Mouse (Mus musculus) heart, postnatal 10 days (tissue): ENCODE measurements around the gene Mrps27. TPM values are rescaled to one million over a fixed set of nuclear protein-coding genes. Genes with fewer than 3 reads are reported as not detected.

ENCODE experiments used
- DNase-seq, 2 experiments: peaks; one replicate each; pipeline ENCODE4 v3.0.0; 2021
- intact Hi-C: fragments of 180-260 bp; cut with DNase I; formaldehyde crosslinking; loops from one replicate; pipeline ENCODE4 v1.15.1; 2025
- total RNA-seq, 2 experiments: library from RNA; stranded (reverse); gene quantifications; 2 replicates each; pipeline ENCODE4 v1.2.3; 2021

Gene Mrps27
- total RNA-seq, 2 experiments from 2014 or later, result 43.8 to 47.1 TPM

DNA sequence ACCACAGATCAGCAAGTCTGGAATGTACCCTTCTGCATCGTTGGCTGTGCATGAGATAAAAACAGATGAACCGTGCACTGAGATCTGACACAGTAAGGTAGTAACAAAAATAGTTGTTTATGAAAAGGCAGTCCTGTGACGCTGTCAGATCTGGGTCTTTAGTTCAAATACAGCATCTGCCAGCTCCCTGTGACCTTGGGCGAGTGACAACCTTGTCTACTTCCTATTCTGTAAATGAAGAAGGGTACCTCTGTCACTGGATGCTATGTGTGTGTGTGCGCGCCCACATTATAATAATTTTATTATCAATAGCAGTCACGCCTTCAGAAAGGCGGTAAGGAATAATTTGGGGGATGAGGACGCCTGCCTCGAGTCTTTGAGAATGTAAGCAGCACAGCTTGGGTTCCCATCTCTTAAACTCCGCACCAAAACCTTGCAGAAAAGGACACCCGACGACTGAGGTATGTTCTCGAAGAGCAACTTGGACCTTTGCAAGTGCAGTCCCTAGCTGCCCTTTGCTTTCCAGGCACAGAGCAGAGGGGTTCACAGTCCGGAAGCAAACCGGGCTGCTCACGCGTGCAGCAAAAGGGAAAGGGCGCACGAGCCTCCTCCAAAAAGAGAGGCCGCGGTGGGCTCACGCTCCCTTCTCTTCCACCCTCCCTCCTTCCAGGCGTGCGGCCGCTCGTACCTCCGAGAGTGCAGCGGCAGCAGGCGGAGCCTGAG lies 549 bp upstream of the Mrps27 start:
- intact Hi-C loops, result loop anchor here (1.0 kb wide), 1 partner anchor 174 kb away; no protein-coding TSS in a partner anchor
- DNase-seq, result no peak

- intact Hi-C loops, result loop anchor here (5.0 to 10.0 kb wide), 2 partner anchors 667 to 755 kb away; partner anchors contain the start of genes Bdp1, Mccc2 and Serf1
- DNase-seq, result no peak
These were observed 5.4 kb downstream of the Mrps27 start for GRCm38 (mm10) chr13:99350009-99350408.

DNA sequence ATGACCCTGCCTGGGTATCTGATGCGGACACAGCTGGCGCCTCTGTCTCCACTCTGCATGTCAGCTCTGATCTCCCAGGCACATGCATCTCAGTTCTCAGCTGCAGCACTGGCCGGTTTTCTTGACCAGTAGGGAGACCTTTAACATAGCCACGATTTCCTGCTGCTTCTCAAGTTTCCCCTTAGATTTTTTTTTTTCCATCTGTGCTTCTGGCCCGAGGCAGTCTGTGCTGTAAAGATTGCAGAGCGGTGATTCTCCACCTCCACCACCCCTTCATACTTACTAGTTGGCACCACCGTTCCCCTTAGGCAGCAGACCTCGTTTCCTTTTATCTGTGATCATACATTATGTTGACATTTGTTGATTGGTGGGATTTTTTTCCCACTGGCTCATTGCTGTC lies 6.6 kb downstream of the Mrps27 start:
- intact Hi-C loops, result loop anchor here (5.0 to 10.0 kb wide), 2 partner anchors 666 to 754 kb away; partner anchors contain the start of genes Bdp1, Mccc2 and Serf1
- no peak for DNase-seq

DNA sequence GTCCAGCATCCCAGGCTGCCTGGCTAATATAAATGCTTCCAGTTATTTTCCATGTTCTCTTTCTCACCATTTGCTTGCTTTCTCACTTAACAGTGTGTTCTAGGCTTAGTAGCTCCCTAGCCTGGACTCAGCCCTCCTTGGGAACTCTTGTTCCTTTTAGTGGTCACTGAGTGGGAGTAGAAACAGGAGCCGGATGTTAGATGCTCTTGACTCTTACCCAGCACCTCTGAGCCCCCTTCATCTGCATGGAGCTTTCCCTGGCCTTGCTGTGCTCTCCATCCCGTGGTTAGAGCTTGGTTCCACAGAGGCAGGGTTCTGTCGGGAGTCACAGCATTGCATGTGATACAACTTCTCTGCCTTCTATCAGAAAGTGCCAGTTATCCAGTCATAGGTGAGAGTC lies 7.0 kb downstream of the Mrps27 start:
- DNase-seq, result no peak
- intact Hi-C loops, result loop anchor here (5.0 to 10.0 kb wide), 2 partner anchors 666 to 753 kb away; partner anchors contain the start of genes Bdp1, Mccc2 and Serf1

GRCm38 (mm10) chr13:99352758-99353489 lies 8.3 kb downstream of the Mrps27 start:
- intact Hi-C loops, result loop anchor here (2.0 to 10.0 kb wide), 4 partner anchors 160 to 752 kb away; partner anchors contain the start of genes Bdp1, Mccc2 and Serf1
- peak; percentile 96 to 97 for DNase-seq

GRCm38 (mm10) chr13:99353490-99353851 lies 8.9 kb downstream of the Mrps27 start:
- intact Hi-C loops, result loop anchor here (2.0 to 10.0 kb wide), 4 partner anchors 159 to 751 kb away; partner anchors contain the start of genes Bdp1, Mccc2 and Serf1
- DNase-seq, result no peak

- intact Hi-C loops, result loop anchor here (10.0 kb wide), 1 partner anchor 750 kb away; the partner anchor contains the start of genes Bdp1 and Serf1
- DNase-seq, result no peak
These were observed 10.5 kb downstream of the Mrps27 start for GRCm38 (mm10) chr13:99355072-99355471.

- intact Hi-C loops, result loop anchor here (10.0 kb wide), 1 partner anchor 749 kb away; the partner anchor contains the start of genes Bdp1 and Serf1
- no peak for DNase-seq
These were observed 11.3 kb downstream of the Mrps27 start for GRCm38 (mm10) chr13:99355861-99356260.

GRCm38 (mm10) chr13:99356428-99357265 lies 12.1 kb downstream of the Mrps27 start:
- DNase-seq, result no peak
- intact Hi-C loops, result loop anchor here (10.0 kb wide), 1 partner anchor 748 kb away; the partner anchor contains the start of genes Bdp1 and Serf1

DNA sequence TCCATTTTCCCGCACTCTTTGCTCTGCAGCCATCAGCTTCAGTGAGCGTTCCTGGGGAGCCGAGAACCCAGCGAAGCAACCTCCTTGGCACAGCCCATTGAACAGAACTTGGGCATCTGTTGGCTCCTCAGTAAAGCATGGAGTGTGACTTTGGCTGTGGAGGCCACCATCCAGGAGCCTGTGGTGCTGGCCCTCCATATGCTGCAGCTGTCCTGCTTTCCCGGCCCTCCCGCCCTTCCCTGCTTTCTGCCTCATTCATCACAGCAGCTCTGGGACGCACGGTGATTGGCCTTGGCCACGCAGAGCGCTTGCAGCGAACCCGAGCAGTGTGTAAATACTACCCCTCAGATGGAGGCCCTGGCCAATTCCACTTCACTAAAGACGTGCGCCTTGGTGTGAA lies 14.3 kb downstream of the Mrps27 start:
- DNase-seq, result no peak
- intact Hi-C loops, result loop anchor here (10.0 kb wide), 1 partner anchor 746 kb away; the partner anchor contains the start of genes Bdp1 and Serf1

- intact Hi-C loops, result no loop called here
- DNase-seq, result no peak
These were observed 19.3 kb downstream of the Mrps27 start for GRCm38 (mm10) chr13:99363866-99364265.

DNA sequence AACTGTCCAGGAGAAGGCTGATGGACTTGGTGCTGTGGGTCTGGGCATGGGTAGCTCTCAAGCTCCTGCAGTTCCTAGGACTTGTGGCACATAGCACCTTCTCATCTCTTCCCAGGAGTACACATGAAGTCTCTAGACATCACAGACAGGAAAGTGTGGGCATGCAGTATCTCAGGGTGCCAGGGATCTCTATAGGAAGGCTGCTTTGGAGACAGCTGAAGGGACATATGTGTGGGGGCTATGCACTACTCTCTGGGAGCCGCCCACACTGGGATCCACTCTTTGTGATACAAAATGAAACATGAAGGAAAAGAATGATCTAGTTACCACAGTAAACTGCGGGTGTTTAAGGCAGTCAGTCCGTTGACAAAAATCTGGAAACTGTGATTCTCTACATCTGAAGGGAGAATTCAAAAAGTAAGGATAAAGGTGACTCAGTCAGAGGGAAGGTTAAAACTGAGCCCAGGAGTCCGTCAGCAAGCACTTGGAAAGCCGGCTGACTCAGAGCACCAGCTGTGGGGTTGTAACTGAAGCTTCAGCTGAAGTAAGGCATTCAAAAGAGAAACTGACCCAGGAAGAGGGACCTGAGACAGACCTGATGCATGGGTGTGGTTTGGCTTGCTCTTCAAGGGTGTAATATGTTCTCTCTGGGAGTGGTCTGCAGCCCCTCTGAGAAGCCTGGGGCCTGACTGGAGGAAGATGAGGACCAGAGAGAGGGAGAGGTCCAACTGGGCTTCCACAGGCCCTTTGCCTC lies 22.0 kb downstream of the Mrps27 start:
- DNase-seq, result no peak
- intact Hi-C loops, result no loop called here

DNA sequence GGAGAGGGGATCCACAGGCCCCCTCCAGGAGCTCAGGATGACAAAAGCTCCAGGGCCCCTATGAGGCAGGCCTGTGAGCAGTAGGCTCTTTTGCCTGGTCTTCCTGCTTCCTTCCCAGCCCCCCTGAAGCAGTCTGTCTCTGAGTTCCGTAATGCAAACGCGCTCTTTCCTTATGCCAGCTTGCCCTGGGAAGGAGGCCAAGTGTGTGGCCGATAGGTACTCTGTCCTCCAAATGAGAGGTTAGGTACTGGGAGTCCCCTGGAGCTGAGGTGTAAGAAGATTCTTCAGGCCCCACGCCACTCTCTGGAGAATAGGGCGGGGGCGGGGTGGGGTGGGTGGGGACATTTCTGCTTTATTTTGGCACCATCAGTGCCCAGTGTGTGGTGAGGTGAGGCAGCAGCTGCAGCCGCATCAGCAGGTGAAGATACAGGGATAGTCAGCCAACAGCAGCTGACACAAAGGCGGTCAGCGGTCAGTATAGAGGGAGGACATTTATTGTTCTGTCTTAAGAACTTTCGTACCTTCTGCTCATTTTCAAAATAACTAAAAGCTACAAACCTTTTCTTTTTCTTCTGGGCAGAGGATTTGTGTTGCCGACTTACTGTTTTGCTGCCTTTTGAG lies 23.1 kb downstream of the Mrps27 start:
- DNase-seq, result peak in 1 of 2 experiments; percentile 48
- intact Hi-C loops, result no loop called here

GRCm38 (mm10) chr13:99369103-99369502 lies 24.5 kb downstream of the Mrps27 start:
- no peak for DNase-seq
- intact Hi-C loops, result no loop called here

GRCm38 (mm10) chr13:99371285-99371684 lies 26.7 kb downstream of the Mrps27 start:
- intact Hi-C loops, result no loop called here
- no peak for DNase-seq

DNA sequence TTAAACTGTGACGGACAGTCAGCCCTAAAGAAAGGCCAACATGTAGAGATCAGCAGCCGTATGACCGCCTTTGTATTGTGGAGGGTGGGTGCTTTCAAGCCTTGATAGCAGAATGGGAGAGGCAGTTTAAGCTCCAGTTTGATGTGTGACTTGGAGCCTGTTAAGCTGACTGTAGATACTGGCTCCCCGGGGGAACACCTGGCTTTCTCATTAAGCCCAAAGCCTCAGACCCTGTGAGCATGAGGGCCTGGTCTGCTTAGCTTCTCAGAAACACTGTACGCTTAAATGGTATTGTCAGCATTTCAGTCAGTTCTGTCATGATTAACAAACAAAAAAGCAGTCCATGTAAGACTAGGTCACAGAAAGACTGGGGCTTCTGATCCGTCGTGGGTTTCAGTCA lies 29.1 kb downstream of the Mrps27 start:
- intact Hi-C loops, result loop anchor here (2.0 kb wide), 1 partner anchor 43 kb away; no protein-coding TSS in a partner anchor

GRCm38 (mm10) chr13:99374191-99374590 lies 29.6 kb downstream of the Mrps27 start:
- intact Hi-C loops, result loop anchor here (2.0 kb wide), 1 partner anchor 43 kb away; no protein-coding TSS in a partner anchor
- DNase-seq, result no peak

More for the DNA sequence above, 29.1 kb downstream of the Mrps27 start:
- no peak for DNase-seq

DNA sequence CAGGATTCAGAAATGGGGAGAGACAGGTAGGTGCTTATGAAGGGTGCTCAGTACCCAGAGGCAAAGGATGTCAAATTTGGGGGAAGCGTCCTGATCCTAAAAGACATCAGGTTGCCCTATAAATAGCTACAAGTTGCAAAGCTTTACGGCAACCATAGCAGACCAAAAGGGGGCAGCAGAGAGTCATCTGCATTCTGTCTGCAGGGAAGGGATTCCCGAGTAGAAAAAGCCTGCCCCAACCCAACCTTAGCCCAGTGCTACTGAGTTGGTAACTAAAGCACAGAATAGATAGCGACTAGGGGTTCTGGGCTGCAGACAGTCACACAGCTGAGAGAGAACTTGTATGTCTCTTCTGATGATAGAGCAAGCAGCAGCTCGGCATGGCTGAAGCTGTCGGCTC lies 31.0 kb downstream of the Mrps27 start:
- peak; percentile 85 to 91 for DNase-seq
- intact Hi-C loops, result loop anchor here (1.0 to 2.0 kb wide), 3 partner anchors 41 to 462 kb away; no protein-coding TSS in a partner anchor

DNA sequence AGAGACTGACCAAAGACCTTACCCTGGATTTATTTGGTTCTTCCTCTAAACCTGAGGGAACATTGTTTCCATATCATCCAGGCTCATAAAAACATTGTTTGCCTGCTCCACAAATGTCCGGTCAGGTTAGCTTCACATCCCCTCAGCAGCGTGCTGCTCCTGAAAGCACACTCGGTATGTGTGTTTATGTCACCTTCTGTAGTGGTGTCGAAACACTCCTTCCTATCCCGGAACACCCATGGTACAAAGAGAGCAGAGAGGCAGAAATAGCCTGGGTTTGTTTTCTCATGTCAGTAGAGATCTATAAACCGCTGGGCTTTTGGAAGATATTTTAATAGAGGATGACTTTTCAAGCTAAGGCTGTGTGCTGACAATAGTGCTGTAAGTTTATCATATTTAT lies 32.5 kb downstream of the Mrps27 start:
- intact Hi-C loops, result no loop called here
- DNase-seq, result no peak
